7 mouse cellular contexts compared by ENCODE assay signal in the genomic region with DNA sequence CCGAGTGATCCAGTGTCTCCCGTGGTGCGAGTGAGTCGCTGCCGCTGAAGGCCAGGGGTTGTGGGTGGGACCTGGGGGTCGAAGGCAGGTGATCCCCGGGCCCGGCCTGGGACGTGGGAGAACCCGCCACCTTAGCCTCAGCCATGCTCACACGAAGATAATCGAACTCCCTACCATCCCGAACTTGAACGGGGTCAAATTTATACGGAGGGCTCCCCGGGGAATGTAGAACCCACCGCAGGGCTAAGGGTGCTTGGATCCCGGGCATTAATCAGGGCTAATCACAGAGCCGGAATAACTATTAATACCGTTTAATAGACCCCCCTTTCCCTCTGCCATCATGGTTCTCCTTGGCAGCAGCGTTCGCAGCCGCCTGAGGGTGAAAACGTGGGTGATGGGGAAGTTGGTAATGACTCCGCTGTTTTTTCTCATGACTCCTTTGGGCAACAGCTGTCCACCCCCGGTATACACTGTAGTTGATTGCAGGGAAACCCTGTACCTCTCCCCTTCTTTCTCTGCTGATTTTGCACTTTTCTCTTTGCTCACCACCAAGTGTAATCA. TPM values are rescaled to one million over a fixed set of nuclear protein-coding genes. Genes with fewer than 3 reads are reported as not detected.
DNase-seq lines count a peak whose midpoint lies in the region; ATAC-seq and TF ChIP-seq lines count a peak whose summit lies in the region.

No protein-coding gene starts in this region.

- H3K9ac ChIP-seq in heart, postnatal 0 days (replicated peaks; ENCODE audit: low read depth, low read length), result peak overlapping the region; percentile 98

- peaks cover 26% of the 10 kb centered on the region for H3K36me3 ChIP-seq in embryonic facial prominence, embryonic 10.5 days (replicated peaks)
- peaks cover 9% of the 10 kb centered on the region for H3K36me3 ChIP-seq in heart, postnatal 0 days (replicated peaks; ENCODE audit: control insufficient read depth, insufficient read depth, low read length)
- peaks cover 41% of the 10 kb centered on the region for H3K36me3 ChIP-seq in megakaryocyte, embryonic 14.5 days (replicated peaks; ENCODE audit: low read length)

- TF ChIP-seq EP300 in heart, postnatal 0 days (IDR thresholded peaks at IDR 0.05; ENCODE audit: low read depth), result no peak

- peak overlapping the region; percentile 97 for H3K27ac ChIP-seq in embryonic facial prominence, embryonic 10.5 days (replicated peaks)
- H3K27ac ChIP-seq in heart, postnatal 0 days (ENCODE audit: low read depth), result peak overlapping the region; percentile 100

- no peaks in the 10 kb centered on the region for H3K27me3 ChIP-seq in embryonic facial prominence, embryonic 10.5 days (replicated peaks; ENCODE audit: low read depth, poor library complexity, severe bottlenecking)
- no peaks in the 10 kb centered on the region for H3K27me3 ChIP-seq in heart, postnatal 0 days (ENCODE audit: control insufficient read depth, insufficient read depth, low read length)
- H3K27me3 ChIP-seq in megakaryocyte, embryonic 14.5 days (replicated peaks), result no peaks in the 10 kb centered on the region

- WGBS in embryonic facial prominence, embryonic 10.5 days, result under 1% methylated on average over 26 of the region's 26 CpGs
- WGBS in heart, postnatal 0 days, result 0% methylated on average over 26 of the region's 26 CpGs

- peaks cover 35% of the 10 kb centered on the region for H3K4me1 ChIP-seq in embryonic facial prominence, embryonic 10.5 days
- peaks cover 26% of the 10 kb centered on the region for H3K4me1 ChIP-seq in heart, postnatal 0 days (ENCODE audit: control insufficient read depth, insufficient read depth)
- peaks cover 47% of the 10 kb centered on the region for H3K4me1 ChIP-seq in megakaryocyte, embryonic 14.5 days

- H3K9me3 ChIP-seq in embryonic facial prominence, embryonic 10.5 days, result no peaks in the 10 kb centered on the region
- H3K9me3 ChIP-seq in heart, postnatal 0 days (replicated peaks; ENCODE audit: control insufficient read depth, low read length), result no peaks in the 10 kb centered on the region
- H3K9me3 ChIP-seq in megakaryocyte, embryonic 14.5 days, result no peaks in the 10 kb centered on the region

- peak overlapping the region; percentile 99 for H3K4me3 ChIP-seq in embryonic facial prominence, embryonic 10.5 days
- peak overlapping the region; percentile 92 for H3K4me3 ChIP-seq in heart, postnatal 0 days (ENCODE audit: low read depth, low read length)
- H3K4me3 ChIP-seq in megakaryocyte, embryonic 14.5 days (replicated peaks), result peak overlapping the region; percentile 99

- peak; percentile 56 for DNase-seq in CD4-positive helper T cell, adult 2 months (ENCODE audit: low read depth, low spot score)
- peak; percentile 44 for DNase-seq in ZHBTc4 (ENCODE audit: low read depth, low spot score)
- DNase-seq in embryonic facial prominence, embryonic 10.5 days (ENCODE audit: low spot score), result peak; percentile 47
- no peak for DNase-seq in heart, postnatal 0 days (ENCODE audit: low spot score)
- DNase-seq in layer of hippocampus, postnatal 36 days, result peak; percentile 20 to 35
- peak; percentile 28 to 30 for DNase-seq in spleen, adult 18-20 months

- ATAC-seq in heart, postnatal 0 days (ENCODE audit: insufficient read depth, low read depth), result no peak

- peak overlapping the region; percentile 79 for H3K4me2 ChIP-seq in heart, postnatal 0 days (ENCODE audit: low read depth, low read length)

- TF ChIP-seq CTCF in heart, postnatal 0 days (IDR thresholded peaks at IDR 0.05; ENCODE audit: low read depth), result no peak

RNA-seq across cellular contexts. Expression of gene BC005537, which starts 0.8 kb away (rescaled TPM):
- 10.2 and 11.2 TPM in 2 replicates for polyA plus RNA-seq in embryonic facial prominence, embryonic 10.5 days (2016; fragmentation: Nextera tagmentation; extraction: Ambion mirVana)
- 36.4 and 43.9 TPM in 2 replicates for total RNA-seq in heart, postnatal 0 days (2014; rRNA removed; ENCODE audit: low replicate concordance)
- polyA plus RNA-seq in heart, postnatal 0 days (2015; fragmentation: Nextera tagmentation; extraction: Ambion mirVana), result 13.2 and 14.0 TPM in 2 replicates
- total RNA-seq in layer of hippocampus, postnatal 36 days (2021), result 100 to 1,000 TPM; 162 to 176 TPM
- polyA plus RNA-seq in megakaryocyte, embryonic 14.5 days (2012; ENCODE audit: insufficient read depth, low replicate concordance), result 32.0 and 48.1 TPM in 2 replicates

RNA-seq across cellular contexts. Expression of gene Acot13, which starts 29.1 kb away (rescaled TPM):
- 55.1 and 65.5 TPM in 2 replicates for polyA plus RNA-seq in embryonic facial prominence, embryonic 10.5 days (2016; fragmentation: Nextera tagmentation; extraction: Ambion mirVana)
- 176 and 219 TPM in 2 replicates for total RNA-seq in heart, postnatal 0 days (2014; rRNA removed; ENCODE audit: low replicate concordance)
- polyA plus RNA-seq in heart, postnatal 0 days (2015; fragmentation: Nextera tagmentation; extraction: Ambion mirVana), result 609 and 634 TPM in 2 replicates
- total RNA-seq in layer of hippocampus, postnatal 36 days (2021), result 100 to 1,000 TPM; 109 to 111 TPM
- polyA plus RNA-seq in megakaryocyte, embryonic 14.5 days (2012; ENCODE audit: insufficient read depth, low replicate concordance), result 19.1 and 40.5 TPM in 2 replicates

RNA-seq across cellular contexts. Expression of gene Tdp2, which starts 29.3 kb away (rescaled TPM):
- polyA plus RNA-seq in embryonic facial prominence, embryonic 10.5 days (2016; fragmentation: Nextera tagmentation; extraction: Ambion mirVana), result 71.9 and 74.9 TPM in 2 replicates
- total RNA-seq in heart, postnatal 0 days (2014; rRNA removed; ENCODE audit: low replicate concordance), result 24.2 and 27.5 TPM in 2 replicates
- polyA plus RNA-seq in heart, postnatal 0 days (2015; fragmentation: Nextera tagmentation; extraction: Ambion mirVana), result 17.4 and 18.5 TPM in 2 replicates
- 10 to 100 TPM; 20.9 to 23.7 TPM for total RNA-seq in layer of hippocampus, postnatal 36 days (2021)
- polyA plus RNA-seq in megakaryocyte, embryonic 14.5 days (2012; ENCODE audit: insufficient read depth, low replicate concordance), result 5.8 and 20.5 TPM in 2 replicates

RNA-seq across cellular contexts. Expression of gene Gmnn, which starts 40.5 kb away (rescaled TPM):
- 177 and 178 TPM in 2 replicates for polyA plus RNA-seq in embryonic facial prominence, embryonic 10.5 days (2016; fragmentation: Nextera tagmentation; extraction: Ambion mirVana)
- total RNA-seq in heart, postnatal 0 days (2014; rRNA removed; ENCODE audit: low replicate concordance), result 28.2 and 29.8 TPM in 2 replicates
- polyA plus RNA-seq in heart, postnatal 0 days (2015; fragmentation: Nextera tagmentation; extraction: Ambion mirVana), result 71.7 and 81.1 TPM in 2 replicates
- 1 to 10 TPM; 1.9 to 2.9 TPM for total RNA-seq in layer of hippocampus, postnatal 36 days (2021)
- polyA plus RNA-seq in megakaryocyte, embryonic 14.5 days (2012; ENCODE audit: insufficient read depth, low replicate concordance), result 6.3 TPM in 1 of 2 replicates, not detected in the other

RNA-seq across cellular contexts. Expression of gene D130043K22Rik, which starts 42.7 kb away (rescaled TPM):
- 0.19 and 0.27 TPM in 2 replicates for polyA plus RNA-seq in embryonic facial prominence, embryonic 10.5 days (2016; fragmentation: Nextera tagmentation; extraction: Ambion mirVana)
- total RNA-seq in heart, postnatal 0 days (2014; rRNA removed; ENCODE audit: low replicate concordance), result not detected in 2 replicates
- 0.03 TPM in 1 of 2 replicates, not detected in the other for polyA plus RNA-seq in heart, postnatal 0 days (2015; fragmentation: Nextera tagmentation; extraction: Ambion mirVana)
- total RNA-seq in layer of hippocampus, postnatal 36 days (2021), result 10 to 100 TPM; 26.8 to 28.0 TPM
- polyA plus RNA-seq in megakaryocyte, embryonic 14.5 days (2012; ENCODE audit: insufficient read depth, low replicate concordance), result not detected in 2 replicates
